In the genomic region with DNA sequence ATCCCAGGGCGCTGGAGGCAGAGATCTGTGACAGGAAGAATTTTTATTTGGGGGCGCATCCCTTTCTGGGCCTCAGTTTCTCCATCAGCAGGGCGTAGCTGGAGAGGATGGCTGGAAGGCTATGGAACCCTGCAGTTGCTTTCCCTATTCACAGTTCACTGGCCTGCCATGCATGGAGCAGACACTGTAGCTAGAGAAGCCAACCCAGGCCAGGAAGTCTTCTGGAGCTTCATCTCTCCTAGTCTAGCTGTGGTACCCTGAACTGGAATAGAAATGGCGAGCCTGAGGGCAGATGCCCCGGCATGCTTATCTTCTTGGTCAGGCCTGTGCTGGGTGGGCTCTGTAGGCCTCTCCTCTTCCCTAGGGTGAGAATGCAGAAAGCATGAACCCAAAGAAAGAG, we compare ENCODE assay signal across 9 mouse cellular contexts. TPM values are rescaled to one million over a fixed set of nuclear protein-coding genes. Genes with fewer than 3 reads are reported as not detected.
A peak's percentile ranks its signal among the peaks of the same experiment; 100 is the strongest.
DNase-seq lines count a peak whose midpoint lies in the region; ATAC-seq and TF ChIP-seq lines count a peak whose summit lies in the region.
"Had no signal": no experiment of that assay in that cellular context is flagged by ENCODE, and none has a peak within 500 bp of the region (broad histone marks: within the 10 kb centered on the region; RNA-seq: fewer than 3 reads in every experiment).

No protein-coding gene starts in this region.

- no peak for DNase-seq in heart, embryonic 10.5 days (ENCODE audit: low spot score)
- no peak for DNase-seq in heart, postnatal 14 days
- no peak for DNase-seq in ES-E14 (ENCODE audit: low read depth, low spot score)
- no peak for DNase-seq in hindbrain, embryonic 10.5 days (ENCODE audit: low spot score)
- no peak for DNase-seq in urinary bladder, postnatal 14 days (ENCODE audit: low spot score)
- no peak for DNase-seq in spleen, postnatal 36 days (ENCODE audit: low spot score in 2 of 2)

- H3K36me3 ChIP-seq in heart, embryonic 10.5 days, result peaks cover 22% of the 10 kb centered on the region
- no peaks in the 10 kb centered on the region for H3K36me3 ChIP-seq in ES-E14 (ENCODE audit: control insufficient read depth, insufficient read depth, low read length, poor library complexity, severe bottlenecking)
- H3K36me3 ChIP-seq in hindbrain, embryonic 10.5 days, result peaks cover 19% of the 10 kb centered on the region; the same call in 1 of the 2 replicates
- H3K36me3 ChIP-seq in liver, embryonic 16.5 days (ENCODE audit: control insufficient read depth, insufficient read depth), result no peaks in the 10 kb centered on the region

- WGBS in heart, embryonic 10.5 days, result 43% methylated on average over 5 of the region's 5 CpGs
- 70% methylated on average over 5 of the region's 5 CpGs for WGBS in hindbrain, embryonic 10.5 days
- 45% methylated on average over 5 of the region's 5 CpGs for WGBS in liver, embryonic 16.5 days (ENCODE audit: insufficient replicate concordance)

- H3K27me3 ChIP-seq in heart, embryonic 10.5 days (ENCODE audit: insufficient read depth, poor library complexity, severe bottlenecking), result no peaks in the 10 kb centered on the region
- peaks cover 6% of the 10 kb centered on the region; the same call in 1 of the 2 replicates for H3K27me3 ChIP-seq in hindbrain, embryonic 10.5 days (ENCODE audit: insufficient read depth, poor library complexity, severe bottlenecking)
- peaks cover 6% of the 10 kb centered on the region for H3K27me3 ChIP-seq in liver, embryonic 16.5 days (ENCODE audit: control insufficient read depth, insufficient read depth, low read depth, low read length)

- peak overlapping the region; percentile 68 for H3K4me3 ChIP-seq in heart, embryonic 10.5 days
- H3K4me3 ChIP-seq in ES-E14 (ENCODE audit: insufficient read depth in 1 of 2, low read depth in 1 of 2, low read length in 2 of 2, poor library complexity in 1 of 2, severe bottlenecking in 1 of 2), result peak overlapping the region; percentile 66 to 80; a peak in 3 of 4 replicates
- peak overlapping the region; percentile 67 for H3K4me3 ChIP-seq in hindbrain, embryonic 10.5 days
- H3K4me3 ChIP-seq in liver, embryonic 16.5 days (ENCODE audit: low read depth, low read length), result peak overlapping the region; percentile 55

- in situ Hi-C loops in ES-E14 (cut with MboI; ENCODE audit: low sequenced_read_pairs in 2 of 2, unreplicated experiment in 2 of 2), result no loop called here

- H3K27ac ChIP-seq in heart, embryonic 10.5 days, result peak overlapping the region; percentile 84
- no peak overlapping the region for H3K27ac ChIP-seq in ES-E14 (ENCODE audit: insufficient read depth, low read depth, low read length, poor library complexity, severe bottlenecking)
- peak overlapping the region; percentile 81; the same call in 1 of the 2 replicates for H3K27ac ChIP-seq in hindbrain, embryonic 10.5 days
- no peak overlapping the region for H3K27ac ChIP-seq in liver, embryonic 16.5 days (ENCODE audit: low read length)

- H3K9ac ChIP-seq in ES-E14 (ENCODE audit: insufficient read depth, low read depth, low read length, poor library complexity, severe bottlenecking), result no peak overlapping the region
- no peak overlapping the region; the same call in 1 of the 2 replicates for H3K9ac ChIP-seq in liver, embryonic 16.5 days (ENCODE audit: low read depth, low read length)

- no peak for ATAC-seq in liver, embryonic 16.5 days (ENCODE audit: low read depth)
- ATAC-seq in frontal cortex, adult (ENCODE audit: low TSS enrichment), result no peak

- H3K4me1 ChIP-seq in heart, embryonic 10.5 days, result peaks cover 52% of the 10 kb centered on the region
- peaks cover 0 to 2% of the 10 kb centered on the region in 2 experiments; a peak in 1 of 4 replicates for H3K4me1 ChIP-seq in ES-E14 (ENCODE audit: control insufficient read depth in 2 of 2, insufficient read depth in 2 of 2, low read length in 2 of 2, poor library complexity in 1 of 2)
- peaks cover 34% of the 10 kb centered on the region for H3K4me1 ChIP-seq in hindbrain, embryonic 10.5 days (replicated peaks)
- H3K4me1 ChIP-seq in liver, embryonic 16.5 days (ENCODE audit: control insufficient read depth, low read depth, low read length), result peaks cover 9% of the 10 kb centered on the region

- H3K4me2 ChIP-seq in liver, embryonic 16.5 days (ENCODE audit: low read depth, low read length), result peak overlapping the region; percentile 65

- H3K9me3 ChIP-seq in heart, embryonic 10.5 days, result no peaks in the 10 kb centered on the region
- H3K9me3 ChIP-seq in ES-E14 (ENCODE audit: control insufficient read depth, insufficient read depth, low read depth, low read length), result no peaks in the 10 kb centered on the region
- H3K9me3 ChIP-seq in hindbrain, embryonic 10.5 days, result no peaks in the 10 kb centered on the region
- no peaks in the 10 kb centered on the region for H3K9me3 ChIP-seq in liver, embryonic 16.5 days (replicated peaks; ENCODE audit: control insufficient read depth, low read length)

- intact Hi-C loops in heart, postnatal 14 days (cut with DNase I), result no loop called here

TF ChIP-seq in ES-E14, 5 proteins besides CTCF, POLR2A, EP300 and RAD21:
- TF ChIP-seq ZC3H11A (IDR thresholded peaks at IDR 0.05; ENCODE audit: borderline replicate concordance, low read depth, low read length) (no peak), ZNF384 (IDR thresholded peaks at IDR 0.05; ENCODE audit: low read depth, low read length) (no peak), MAFK (IDR thresholded peaks at IDR 0.05; ENCODE audit: insufficient read depth, low read depth, low read length) (no peak), HCFC1 (IDR thresholded peaks at IDR 0.05; ENCODE audit: borderline replicate concordance, insufficient read depth, low read length) (no peak), CHD2 (IDR thresholded peaks at IDR 0.05; ENCODE audit: low read depth, low read length) (no peak)
TF ChIP-seq in ES-E14: peak in this region for 0.

RNA-seq across cellular contexts. Expression of gene Gpx3, which starts 1.1 kb away (rescaled TPM):
- polyA plus RNA-seq in heart, embryonic 10.5 days (2016; fragmentation: Nextera tagmentation; extraction: Ambion mirVana), result 1,153 and 1,643 TPM in 2 replicates
- 100 to 1,000 TPM in 1 of 2 experiments, 10 to 100 TPM in 1; 93.6 to 153 TPM for total RNA-seq in heart, postnatal 14 days (2021)
- total RNA-seq in ES-E14 (2012; rRNA removed), result 11.4 and 13.8 TPM in 2 replicates
- polyA plus RNA-seq in hindbrain, embryonic 10.5 days (2016; fragmentation: Nextera tagmentation; extraction: Ambion mirVana), result 108 and 121 TPM in 2 replicates
- 39.1 and 45.2 TPM in 2 replicates for polyA plus RNA-seq in liver, embryonic 16.5 days (2015; fragmentation: Nextera tagmentation; extraction: Ambion mirVana)

RNA-seq across cellular contexts. Expression of gene Hint1, which starts 37.2 kb away (rescaled TPM):
- polyA plus RNA-seq in heart, embryonic 10.5 days (2016; fragmentation: Nextera tagmentation; extraction: Ambion mirVana), result 602 and 622 TPM in 2 replicates
- 100 to 1,000 TPM; 259 to 264 TPM for total RNA-seq in heart, postnatal 14 days (2021)
- 641 and 707 TPM in 2 replicates for total RNA-seq in ES-E14 (2012; rRNA removed)
- 626 and 627 TPM in 2 replicates for polyA plus RNA-seq in hindbrain, embryonic 10.5 days (2016; fragmentation: Nextera tagmentation; extraction: Ambion mirVana)
- polyA plus RNA-seq in liver, embryonic 16.5 days (2015; fragmentation: Nextera tagmentation; extraction: Ambion mirVana), result 358 and 381 TPM in 2 replicates

RNA-seq across cellular contexts. Expression of gene Lyrm7, which starts 42.6 kb away (rescaled TPM):
- polyA plus RNA-seq in heart, embryonic 10.5 days (2016; fragmentation: Nextera tagmentation; extraction: Ambion mirVana), result 11.8 and 17.9 TPM in 2 replicates
- total RNA-seq in heart, postnatal 14 days (2021), result 10 to 100 TPM; 28.0 to 29.4 TPM
- total RNA-seq in ES-E14 (2012; rRNA removed), result 0.98 and 1.4 TPM in 2 replicates
- 3.0 and 5.2 TPM in 2 replicates for polyA plus RNA-seq in hindbrain, embryonic 10.5 days (2016; fragmentation: Nextera tagmentation; extraction: Ambion mirVana)
- polyA plus RNA-seq in liver, embryonic 16.5 days (2015; fragmentation: Nextera tagmentation; extraction: Ambion mirVana), result 3.2 and 3.8 TPM in 2 replicates
- polyA plus RNA-seq: erythroblast, embryonic 14.5 days had no signal

RNA-seq across cellular contexts. Expression of gene Tnip1, which starts 59.4 kb away (rescaled TPM):
- 22.7 and 23.7 TPM in 2 replicates for polyA plus RNA-seq in heart, embryonic 10.5 days (2016; fragmentation: Nextera tagmentation; extraction: Ambion mirVana)
- 10 to 100 TPM; 27.7 to 30.4 TPM for total RNA-seq in heart, postnatal 14 days (2021)
- total RNA-seq in ES-E14 (2012; rRNA removed), result 14.3 and 24.9 TPM in 2 replicates
- 14.2 and 14.7 TPM in 2 replicates for polyA plus RNA-seq in hindbrain, embryonic 10.5 days (2016; fragmentation: Nextera tagmentation; extraction: Ambion mirVana)
- 5.2 and 6.5 TPM in 2 replicates for polyA plus RNA-seq in liver, embryonic 16.5 days (2015; fragmentation: Nextera tagmentation; extraction: Ambion mirVana)

Comparison
In these comparisons a context has a peak if more than half of its experiments do, and no peak if none do; other contexts are left out.
1. H3K27ac ChIP-seq: peak in heart, embryonic 10.5 days (single experiment) and hindbrain, embryonic 10.5 days (single experiment); none in ES-E14 (single experiment) and liver, embryonic 16.5 days (single experiment).
2. Peak in every context shown above with its lines, with median percentiles within 50 percentile points of each other: H3K4me3 ChIP-seq.